Mouse (Mus musculus) myocyte (in vitro differentiated cells): Measurements from ENCODE around the gene Hoxa3. TPM values are rescaled to one million over a fixed set of nuclear protein-coding genes. Genes with fewer than 3 reads are reported as not detected.

Source experiments
- H3K27me3 ChIP-seq: one replicate; pipeline ENCODE4 v1.6.1; 2011; ENCODE audit not compliant: control insufficient read depth, insufficient read depth, insufficient read length
- H3K36me3 ChIP-seq: one replicate; pipeline ENCODE4 v1.6.1; 2011; ENCODE audit not compliant: control insufficient read depth, insufficient read depth
- H3K4me2 ChIP-seq: one replicate; pipeline ENCODE4 v1.6.1; 2011; ENCODE audit warnings: low read depth, control low read depth
- H3K4me3 ChIP-seq: one replicate; pipeline ENCODE4 v1.5.1; 2011; ENCODE audit warnings: mild to moderate bottlenecking, control low read depth, moderate library complexity
- H3K79me2 ChIP-seq: one replicate; pipeline ENCODE4 v1.6.1; 2011; ENCODE audit not compliant: control insufficient read depth, insufficient read depth
- H3ac ChIP-seq: one replicate; pipeline ENCODE4 v1.6.1; 2011; ENCODE audit not compliant: control insufficient read depth, insufficient read length
- CEBPB ChIP-seq: IDR thresholded peaks from 2 replicates; pipeline ENCODE4 v1.6.1; 2011; ENCODE audit warnings: mild to moderate bottlenecking, moderate library complexity; ENCODE audit not compliant: poor library complexity, insufficient read depth, severe bottlenecking
- E2F4 ChIP-seq: IDR thresholded peaks from one replicate; pipeline ENCODE4 v1.6.1; 2011; ENCODE audit warnings: mild to moderate bottlenecking, control low read depth, moderate library complexity; ENCODE audit not compliant: insufficient read depth
- MAX ChIP-seq: IDR thresholded peaks from one replicate; pipeline ENCODE4 v1.6.1; 2011; ENCODE audit warnings: low read depth, mild to moderate bottlenecking, control low read depth
- MYOD1 ChIP-seq, 3 experiments: IDR thresholded peaks; one replicate each; pipeline ENCODE4 v1.6.1; 2011; ENCODE audit warnings: control low read depth in 2 of 3, low read depth in 2 of 3, mild to moderate bottlenecking in 2 of 3, moderate library complexity in 1 of 3; ENCODE audit not compliant: insufficient read length in 2 of 3, control insufficient read depth in 1 of 3
- MYOG ChIP-seq, 3 experiments: IDR thresholded peaks; one replicate each; pipeline ENCODE4 v1.6.1; 2011; ENCODE audit warnings: control low read depth in 2 of 3, low read depth in 2 of 3, mild to moderate bottlenecking in 2 of 3; ENCODE audit not compliant: insufficient read length in 2 of 3, control insufficient read depth in 1 of 3, insufficient read depth in 1 of 3
- POLR2A ChIP-seq: IDR thresholded peaks from one replicate; pipeline ENCODE4 v1.6.1; 2011; ENCODE audit warnings: low read depth, mild to moderate bottlenecking, control low read depth, moderate library complexity; ENCODE audit not compliant: insufficient read length
- POLR2AphosphoS2 ChIP-seq: IDR thresholded peaks from one replicate; pipeline ENCODE4 v1.6.1; 2011; ENCODE audit warnings: low read depth, control low read depth; ENCODE audit not compliant: insufficient read length
- REST ChIP-seq: IDR thresholded peaks from one replicate; pipeline ENCODE4 v1.6.1; 2011; ENCODE audit warnings: mild to moderate bottlenecking, control low read depth, moderate library complexity; ENCODE audit not compliant: insufficient read depth, insufficient read length
- SRF ChIP-seq: IDR thresholded peaks from one replicate; pipeline ENCODE4 v1.6.1; 2011; ENCODE audit warnings: low read depth; ENCODE audit not compliant: control insufficient read depth, insufficient read length
- TCF12 ChIP-seq: IDR thresholded peaks from one replicate; pipeline ENCODE4 v1.6.1; 2011; ENCODE audit warnings: mild to moderate bottlenecking, control low read depth; ENCODE audit not compliant: poor library complexity, insufficient read depth, severe bottlenecking
- TCF3 ChIP-seq: IDR thresholded peaks from one replicate; pipeline ENCODE4 v1.6.1; 2011; ENCODE audit warnings: low read depth, control low read depth; ENCODE audit not compliant: insufficient read length
- USF1 ChIP-seq: IDR thresholded peaks from one replicate; pipeline ENCODE4 v1.6.1; 2011; ENCODE audit warnings: low read depth, mild to moderate bottlenecking, control low read depth, moderate library complexity
- polyA plus RNA-seq: library from polyadenylated mRNA; unstranded; fragments of >200 nt; fragmentation: generic; extraction: Trizol; gene quantifications from one replicate; pipeline ENCODE4 v1.2.1, GENCODE M21; 2012; ENCODE audit warnings: missing spikeins

Hoxa3 gene
- polyA plus RNA-seq, 1 experiment = 1.0 TPM

DNA sequence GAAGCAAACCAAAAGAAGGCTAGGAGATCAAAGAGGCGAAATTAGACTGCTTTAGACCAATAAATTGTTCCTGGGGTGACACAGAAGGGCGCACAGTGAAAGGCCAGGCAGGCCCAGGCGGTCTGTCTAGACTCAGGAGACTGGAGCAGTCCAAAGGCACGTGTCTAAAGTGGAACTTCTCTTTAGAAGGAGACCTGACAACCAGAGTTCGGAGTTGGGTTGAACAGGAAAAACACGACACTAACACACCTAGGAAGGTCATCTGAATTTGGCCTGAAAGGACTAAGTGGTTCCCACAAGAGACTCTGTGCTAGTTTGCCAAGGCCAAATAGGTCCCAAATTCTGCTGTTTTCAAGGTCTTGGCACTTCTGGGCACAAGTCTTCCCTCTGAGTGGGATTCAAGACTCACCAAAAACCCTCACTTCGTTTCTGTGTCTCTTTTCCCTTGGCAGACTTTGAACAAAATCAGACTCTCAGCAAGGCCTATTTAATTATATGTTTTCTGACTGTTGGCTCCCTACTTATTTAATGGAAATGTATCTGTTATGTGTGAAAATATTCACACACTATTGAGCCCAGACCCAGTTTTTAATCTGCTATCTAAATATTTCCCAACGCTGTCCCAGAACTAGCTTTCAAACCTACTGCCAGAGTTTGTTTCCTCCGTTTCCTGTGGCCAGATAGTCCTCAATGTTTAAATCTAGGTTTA lies 6.3 kb upstream of the Hoxa3 start:
- Histone ChIP-seq H3ac (no peak overlapping the region), H3K36me3 (no peaks in the 10 kb centered on the region), H3K4me3 (peak overlapping the region; percentile 89), H3K27me3 (no peaks in the 10 kb centered on the region), H3K79me2 (peaks cover 35% of the 10 kb centered on the region), H3K4me2 (peak overlapping the region; percentile 88)
- TF ChIP-seq MYOG (IDR thresholded peaks at IDR 0.05; ENCODE audit: control insufficient read depth in 1 of 3, insufficient read depth in 1 of 3, insufficient read length in 2 of 3, low read depth in 2 of 3) (no peak), REST (no peak), TCF12 (no peak), CEBPB (no peak), POLR2AphosphoS2 (no peak), TCF3 (no peak), POLR2A (no peak), USF1 (no peak), E2F4 (no peak), MYOD1 (IDR thresholded peaks at IDR 0.05; ENCODE audit: control insufficient read depth in 1 of 3, insufficient read length in 2 of 3, low read depth in 2 of 3) (no peak), SRF (no peak), MAX (no peak)

DNA sequence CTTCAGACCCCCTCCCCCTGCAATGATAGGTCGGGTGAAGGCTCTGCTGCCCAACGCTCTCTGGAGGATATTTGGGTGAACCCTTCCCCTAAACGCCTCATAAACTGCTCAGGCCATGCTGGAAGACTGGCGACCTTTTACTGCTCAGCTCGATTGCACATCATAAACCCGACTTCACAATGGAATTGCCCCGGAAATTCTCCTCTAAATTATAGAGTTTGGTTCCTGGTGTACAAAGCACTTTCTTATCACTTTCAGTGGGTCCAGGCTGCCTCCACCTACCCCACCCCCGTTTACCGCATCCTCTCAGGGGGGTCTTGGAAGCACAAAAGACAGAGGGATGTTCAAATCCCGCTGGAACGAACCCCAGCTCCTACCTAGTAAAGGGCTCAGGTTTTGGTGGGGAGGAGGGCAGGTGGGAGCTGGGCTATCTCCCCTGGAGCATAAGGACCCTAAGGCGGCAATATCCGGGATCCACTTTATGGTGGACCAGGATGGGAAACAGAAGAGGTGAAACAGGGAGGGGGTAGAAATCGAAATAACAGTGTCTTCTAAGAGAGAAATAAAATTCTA lies 5.6 kb upstream of the Hoxa3 start:
- Histone ChIP-seq H3ac (no peak overlapping the region), H3K4me2 (peak overlapping the region; percentile 88), H3K27me3 (no peaks in the 10 kb centered on the region), H3K36me3 (no peaks in the 10 kb centered on the region), H3K4me3 (peak overlapping the region; percentile 89), H3K79me2 (peaks cover 28% of the 10 kb centered on the region)
- TF ChIP-seq TCF3 (no peak), REST (no peak), MYOD1 (IDR thresholded peaks at IDR 0.05; ENCODE audit: control insufficient read depth in 1 of 3, insufficient read length in 2 of 3, low read depth in 2 of 3) (no peak), E2F4 (no peak)

DNA sequence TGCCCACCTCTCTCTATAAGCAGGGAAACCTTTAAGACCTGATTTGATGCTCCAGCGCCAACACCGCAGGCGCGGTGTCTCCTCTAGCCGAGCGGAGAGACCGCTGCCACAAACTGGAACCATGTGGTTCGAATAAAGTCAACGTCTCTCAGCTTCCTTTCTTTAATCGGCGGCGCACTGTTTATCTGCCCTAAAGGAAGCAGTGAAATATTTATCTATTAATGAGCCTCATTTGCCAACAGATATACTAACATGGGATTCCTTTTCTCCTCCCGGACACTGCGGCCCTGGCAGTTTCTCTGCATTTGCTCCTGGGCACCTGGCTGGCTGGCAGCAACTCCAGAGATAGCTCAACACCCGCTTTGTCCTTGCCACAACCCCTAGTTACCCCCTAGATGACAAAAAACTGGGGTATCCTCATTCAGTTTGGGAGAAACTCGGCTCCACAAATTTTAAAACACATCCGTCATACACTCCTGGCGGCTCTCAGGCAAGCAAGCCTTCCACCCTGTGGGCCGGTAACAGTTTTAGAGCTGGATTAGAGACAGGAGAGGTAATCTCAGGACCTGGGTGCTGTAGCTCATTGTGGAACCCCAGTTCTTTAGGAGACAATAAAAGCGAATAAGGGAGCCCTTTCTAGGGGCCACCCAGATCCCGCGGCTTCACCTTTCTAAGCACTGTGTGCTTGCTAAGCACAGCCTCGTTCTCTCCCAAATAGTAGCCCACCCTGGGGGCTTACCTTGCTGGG lies 4.9 kb upstream of the Hoxa3 start:
- H3K27me3 ChIP-seq = no peaks in the 10 kb centered on the region
- H3K36me3 ChIP-seq = no peaks in the 10 kb centered on the region
- peak overlapping the region; percentile 88 for H3K4me2 ChIP-seq

DNA sequence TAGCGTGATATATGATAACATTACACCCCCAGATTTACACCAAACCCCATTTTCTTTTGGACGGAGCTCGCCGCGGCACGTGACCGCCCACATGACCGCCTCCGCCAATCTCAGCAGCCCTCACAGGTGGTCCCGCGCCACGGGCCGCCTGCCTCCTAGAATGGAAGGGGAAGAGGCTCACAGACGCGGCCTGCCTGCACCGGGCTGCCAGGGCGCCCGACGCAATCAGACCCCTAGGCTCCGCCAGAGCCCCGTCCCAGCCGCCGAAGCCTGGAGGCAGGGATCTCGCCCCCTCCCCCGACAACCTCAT lies 4.3 kb upstream of the Hoxa3 start:
- peak overlapping the region; percentile 88 for H3K4me2 ChIP-seq
- peaks cover 17% of the 10 kb centered on the region for H3K79me2 ChIP-seq
- TF ChIP-seq TCF3 (no peak), SRF (no peak), POLR2AphosphoS2 (peak; percentile 83), USF1 (peak; percentile 95), MAX (no peak), MYOD1 (IDR thresholded peaks at IDR 0.05; ENCODE audit: control insufficient read depth in 1 of 3, insufficient read length in 2 of 3, low read depth in 2 of 3) (peak in 2 of 3 experiments; percentile 51 to 67), POLR2A (peak; percentile 84), CEBPB (no peak), E2F4 (no peak), MYOG (IDR thresholded peaks at IDR 0.05; ENCODE audit: control insufficient read depth in 1 of 3, insufficient read depth in 1 of 3, insufficient read length in 2 of 3, low read depth in 2 of 3) (peak in 2 of 3 experiments; percentile 30 to 42), REST (no peak), TCF12 (no peak)
- no peaks in the 10 kb centered on the region for H3K36me3 ChIP-seq
- H3K27me3 ChIP-seq = no peaks in the 10 kb centered on the region
- H3ac ChIP-seq = peak overlapping the region; percentile 46
- H3K4me3 ChIP-seq = peak overlapping the region; percentile 89

More for the DNA sequence above, 4.9 kb upstream of the Hoxa3 start:
- TF ChIP-seq REST (no peak), CEBPB (no peak)
- Histone ChIP-seq H3ac (no peak overlapping the region), H3K4me3 (peak overlapping the region; percentile 89), H3K79me2 (peaks cover 21% of the 10 kb centered on the region)
